Mouse (Mus musculus) liver, adult 2 months (tissue): ENCODE measurements around the gene Polr2i.

Experiments
- CTCF ChIP-seq: fragments of 200-500 bp; IDR thresholded peaks from 2 replicates; pipeline ENCODE4 v1.5.1; 2011; ENCODE audit warnings: low read depth, low read length, control low read depth
- POLR2A ChIP-seq: fragments of 200-500 bp; IDR thresholded peaks from 2 replicates; pipeline ENCODE4 v1.6.1; 2011; ENCODE audit warnings: low read length, control low read depth; ENCODE audit not compliant: insufficient read depth; ENCODE audit errors: extremely low read depth

DNA sequence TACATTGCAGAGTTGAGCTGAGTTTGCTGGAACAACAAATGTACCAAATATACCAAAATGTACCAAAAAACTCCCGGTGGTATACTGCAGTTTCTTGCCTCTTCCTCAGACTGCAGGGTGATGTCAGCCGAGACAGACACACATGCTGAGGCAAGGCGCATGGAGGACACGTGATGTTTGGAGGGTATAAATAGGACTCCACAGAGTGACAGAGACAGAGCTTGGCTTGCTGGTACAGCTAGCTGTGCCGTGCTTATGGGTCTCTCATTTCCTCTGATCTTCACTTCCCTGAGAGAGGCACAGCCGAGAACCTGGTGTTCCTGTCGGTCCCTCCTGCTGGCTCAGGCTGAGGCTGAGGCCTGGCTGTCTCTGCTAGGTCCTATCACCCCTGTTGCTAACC lies 51.0 kb downstream of the Polr2i start:
- TF ChIP-seq CTCF, result no peak
- no peak for TF ChIP-seq POLR2A
